Mouse (Mus musculus) heart, embryonic 10.5 days (tissue): ENCODE measurements around the gene Arih2. TPM values are rescaled to one million over a fixed set of nuclear protein-coding genes. Genes with fewer than 3 reads are reported as not detected.
"Not testable (repeated sequence)": the region's sequence is repeated elsewhere in the genome, so short reads cannot be mapped to it uniquely, and the experiment has no call there.

Source experiments
- DNase-seq: peaks from one replicate; pipeline ENCODE4 v3.0.0-alpha.2; 2017; ENCODE audit warnings: low spot score
- H3K27ac ChIP-seq: fragments of 300-500 bp; sonication (generic); 2 replicates; pipeline ENCODE4 v1.5.1; 2016; ENCODE audit warnings: mild to moderate bottlenecking
- H3K27me3 ChIP-seq: fragments of 300-500 bp; sonication (generic); 2 replicates; pipeline ENCODE4 v1.6.1; 2016; ENCODE audit warnings: mild to moderate bottlenecking; ENCODE audit not compliant: poor library complexity, insufficient read depth, severe bottlenecking
- H3K36me3 ChIP-seq: fragments of 300-500 bp; sonication (generic); 2 replicates; pipeline ENCODE4 v1.6.1; 2016; ENCODE audit warnings: mild to moderate bottlenecking, moderate library complexity
- H3K4me1 ChIP-seq: fragments of 300-500 bp; sonication (generic); 2 replicates; pipeline ENCODE4 v1.6.1; 2016; ENCODE audit warnings: mild to moderate bottlenecking
- H3K4me3 ChIP-seq: fragments of 300-500 bp; sonication (generic); 2 replicates; pipeline ENCODE4 v1.5.1; 2016; ENCODE audit warnings: mild to moderate bottlenecking, moderate library complexity
- H3K9me3 ChIP-seq: fragments of 300-500 bp; sonication (generic); 2 replicates; pipeline ENCODE4 v1.6.1; 2016; ENCODE audit warnings: mild to moderate bottlenecking, moderate library complexity
- WGBS: fragments of 180-500 bp; shearing (Covaris S2); methylation state at CpG from one replicate; pipeline ENCODE4 v1.1.7; 2016; 5-methylcytosine and 5-hydroxymethylcytosine counted together
- polyA plus RNA-seq: library from polyadenylated mRNA; unstranded; fragments of >200 nt; fragmentation: Nextera tagmentation; extraction: Ambion mirVana; gene quantifications from 2 replicates; pipeline ENCODE4 v1.2.1, GENCODE M21; 2016

Arih2 gene
- polyA plus RNA-seq, 1 experiment from 2014 or later, result 52.0 TPM

DNA sequence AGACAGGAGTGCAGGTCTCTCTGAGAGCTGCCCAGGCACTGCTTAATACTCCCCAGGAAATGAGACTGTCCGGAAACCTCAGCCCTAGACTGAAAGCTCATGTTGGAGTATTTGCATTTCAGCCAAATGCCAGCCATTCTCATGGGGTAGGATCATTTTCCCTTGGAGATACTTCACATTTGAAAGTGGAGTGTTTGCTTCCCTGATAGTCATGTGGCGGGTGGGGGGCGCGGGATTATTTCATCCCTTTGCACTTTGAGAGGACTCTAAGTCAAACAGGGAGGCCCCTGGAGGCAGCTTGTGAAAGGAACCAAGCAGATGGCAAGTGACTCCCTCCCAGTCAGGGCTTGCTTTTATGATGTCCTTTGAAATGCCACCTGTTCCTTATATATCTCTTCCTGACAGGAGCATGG, 37.3 kb upstream of the Arih2 start:
- Histone ChIP-seq H3K27me3 (peaks cover 11% of the 10 kb centered on the region), H3K36me3 (peaks cover 34% of the 10 kb centered on the region), H3K4me3 (no peak overlapping the region), H3K9me3 (no peaks in the 10 kb centered on the region), H3K27ac (no peak overlapping the region), H3K4me1 (peaks cover 5% of the 10 kb centered on the region; the same call in 1 of the 2 replicates)
- peak; percentile 74 for DNase-seq
- WGBS, result 58% methylated on average over 4 of the region's 4 CpGs

DNA sequence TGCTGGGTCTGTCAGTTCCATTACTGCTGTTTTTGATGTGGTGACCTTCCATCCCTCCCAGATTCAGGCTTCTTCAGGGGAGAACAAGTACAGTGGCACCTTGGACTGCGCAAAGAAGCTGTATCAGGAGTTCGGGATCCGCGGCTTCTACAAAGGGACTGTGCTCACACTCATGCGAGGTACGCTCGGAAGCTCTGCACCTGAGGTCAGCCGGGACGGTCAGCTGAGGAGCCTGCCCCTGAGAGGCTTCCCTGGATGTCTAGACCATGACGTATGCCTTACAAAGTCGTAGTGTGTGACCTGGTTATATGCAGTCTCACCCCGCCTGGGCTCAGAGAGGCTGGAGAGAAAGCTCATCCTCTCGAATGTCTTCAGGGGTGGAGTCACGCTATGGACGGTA, 30.8 kb upstream of the Arih2 start:
- no peaks in the 10 kb centered on the region for H3K27me3 ChIP-seq
- WGBS, result 87% methylated on average over 15 of the region's 15 CpGs
- peaks cover 14% of the 10 kb centered on the region; the same call in 1 of the 2 replicates for H3K4me1 ChIP-seq
- peak; percentile 60 for DNase-seq
- H3K9me3 ChIP-seq, result no peaks in the 10 kb centered on the region
- H3K27ac ChIP-seq, result no peak overlapping the region
- peaks cover 53% of the 10 kb centered on the region for H3K36me3 ChIP-seq
- no peak overlapping the region for H3K4me3 ChIP-seq

GRCm38 (mm10) chr9:108673151-108673550, 24.0 kb upstream of the Arih2 start:
- H3K36me3 ChIP-seq, result peaks cover 37% of the 10 kb centered on the region
- DNase-seq, result peak; percentile 57
- WGBS, result 53% methylated on average over 2 of the region's 2 CpGs

GRCm38 (mm10) chr9:108669875-108670274, 20.7 kb upstream of the Arih2 start:
- no peak overlapping the region for H3K4me3 ChIP-seq
- 61% methylated on average over 8 of the region's 8 CpGs for WGBS
- H3K27ac ChIP-seq, result no peak overlapping the region
- no peaks in the 10 kb centered on the region for H3K27me3 ChIP-seq
- H3K9me3 ChIP-seq, result no peaks in the 10 kb centered on the region
- no peaks in the 10 kb centered on the region for H3K4me1 ChIP-seq
- no peak for DNase-seq
- H3K36me3 ChIP-seq, result peaks cover 39% of the 10 kb centered on the region

More at GRCm38 (mm10) chr9:108673151-108673550, 24.0 kb upstream of the Arih2 start:
- no peak overlapping the region for H3K27ac ChIP-seq
- peaks cover 14% of the 10 kb centered on the region; the same call in 1 of the 2 replicates for H3K4me1 ChIP-seq
- H3K27me3 ChIP-seq, result no peaks in the 10 kb centered on the region
- H3K9me3 ChIP-seq, result no peaks in the 10 kb centered on the region
- H3K4me3 ChIP-seq, result no peak overlapping the region

DNA sequence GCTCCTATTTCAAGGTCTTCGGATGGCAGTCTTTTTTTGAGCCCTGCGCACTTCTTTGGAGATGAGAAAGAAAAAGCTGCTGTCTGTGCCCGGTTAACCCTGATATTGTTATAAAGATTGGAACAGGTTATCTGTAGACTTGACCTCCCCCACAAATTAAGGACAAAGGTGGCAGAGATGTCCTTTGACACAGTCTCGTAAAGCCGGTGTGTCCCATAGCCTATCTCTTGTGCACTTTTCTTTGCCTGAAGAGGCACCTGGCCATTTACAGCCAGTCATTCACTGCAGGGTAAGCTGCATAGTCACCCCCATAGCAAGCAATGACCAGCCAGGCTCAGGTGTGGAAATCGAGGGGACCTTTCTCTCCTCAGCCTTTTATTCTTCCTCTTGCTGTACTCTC, 13.5 kb upstream of the Arih2 start:
- no peak for DNase-seq
- Histone ChIP-seq H3K4me1 (peaks cover 14% of the 10 kb centered on the region), H3K4me3 (peak overlapping the region; percentile 88), H3K9me3 (no peaks in the 10 kb centered on the region), H3K27me3 (no peaks in the 10 kb centered on the region), H3K27ac (peak overlapping the region; percentile 89; the same call in 1 of the 2 replicates), H3K36me3 (0 out of 2 replicates have a peak, but pooled peaks cover 3% of the 10 kb centered on the region)
- WGBS, result 32% methylated on average over 6 of the region's 6 CpGs

DNA sequence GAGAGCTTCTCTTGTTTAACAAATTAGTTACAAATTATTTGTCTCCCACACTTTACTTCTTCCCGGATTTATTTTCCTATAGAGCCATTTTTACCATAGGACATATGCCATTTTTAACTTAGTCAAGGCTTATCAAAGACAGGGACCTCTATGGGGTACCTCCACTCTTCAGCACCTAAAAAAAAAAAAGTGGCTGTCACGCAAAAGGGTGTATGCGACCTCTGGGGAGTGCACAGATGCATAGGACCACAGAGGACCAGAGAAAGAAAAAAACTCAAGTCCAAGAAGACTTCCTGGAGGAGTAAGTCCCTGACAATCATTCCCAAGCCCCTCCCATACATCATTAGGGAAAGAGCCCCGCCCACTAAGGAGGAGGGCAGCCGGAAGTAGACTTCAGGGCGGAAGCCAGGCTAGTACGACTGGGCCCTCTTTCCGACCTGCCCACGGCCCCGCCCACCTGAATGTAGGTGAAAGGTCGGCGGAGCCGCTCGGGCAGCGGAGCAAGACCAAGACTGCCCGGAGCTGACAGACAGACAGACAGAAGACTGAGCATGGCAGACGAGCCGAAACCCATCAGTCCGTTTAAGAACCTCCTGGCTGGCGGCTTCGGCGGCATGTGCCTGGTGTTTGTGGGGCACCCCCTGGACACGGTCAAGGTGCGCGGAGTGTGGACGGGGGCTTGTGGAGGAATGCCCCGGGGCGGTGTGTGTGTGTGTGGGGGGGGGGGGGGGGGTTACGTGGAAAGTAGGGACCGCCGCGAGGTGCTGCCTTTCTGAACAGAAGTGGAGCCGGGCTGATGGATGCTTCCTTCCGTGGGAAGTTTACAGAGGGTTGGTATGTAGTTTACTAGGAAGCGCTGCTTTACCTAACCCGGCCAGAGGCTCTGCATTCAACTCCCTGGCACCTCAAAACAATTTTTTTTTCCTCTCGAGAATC, 12.8 kb upstream of the Arih2 start, which contains the start of gene Slc25a20:
Gene Slc25a20, plus strand, starts transcription at position 412 of the 936 bp plus-strand sequence.
- Histone ChIP-seq H3K9me3 (no peaks in the 10 kb centered on the region), H3K4me3 (peak within 1 kb of the TSS; percentile 88), H3K4me1 (peaks cover 14% of the 10 kb centered on the region), H3K27me3 (no peaks in the 10 kb centered on the region), H3K27ac (peak within 1 kb of the TSS; percentile 89), H3K36me3 (0 out of 2 replicates have a peak, but pooled peaks cover 3% of the 10 kb centered on the region)
- DNase-seq, result peak; percentile 95
- 4% methylated on average over 33 of the region's 37 CpGs for WGBS

DNA sequence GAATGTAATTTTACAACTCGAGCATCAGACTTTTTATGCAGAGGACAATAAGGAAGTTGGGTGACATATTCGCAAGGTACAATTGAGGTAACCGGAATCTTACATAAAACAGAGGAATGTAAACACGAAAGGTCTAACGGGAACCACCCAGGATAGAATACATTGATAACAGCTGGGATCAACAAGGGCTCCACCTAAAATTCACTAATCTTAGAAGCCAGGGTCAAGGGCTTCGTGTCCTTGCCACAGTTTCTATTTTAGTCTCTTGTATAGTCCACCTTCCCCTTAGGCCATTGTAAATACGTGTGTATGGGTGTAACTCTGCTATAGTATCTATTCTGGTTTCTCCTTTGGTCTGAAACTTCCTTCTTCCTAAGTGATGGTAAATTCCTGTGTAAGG, 6.7 kb upstream of the Arih2 start:
- H3K36me3 ChIP-seq, H3K4me3 ChIP-seq, H3K27ac ChIP-seq, H3K27me3 ChIP-seq, H3K9me3 ChIP-seq, DNase-seq, H3K4me1 ChIP-seq: not testable (repeated sequence)
- WGBS, result 60% methylated on average over 7 of the region's 7 CpGs

GRCm38 (mm10) chr9:108654566-108655464, 5.6 kb upstream of the Arih2 start:
- 80% methylated on average over 10 of the region's 10 CpGs for WGBS
- no peaks in the 10 kb centered on the region for H3K27me3 ChIP-seq
- no peaks in the 10 kb centered on the region for H3K36me3 ChIP-seq
- DNase-seq, result no peak
- no peak overlapping the region for H3K27ac ChIP-seq
- no peak overlapping the region for H3K4me3 ChIP-seq
- H3K4me1 ChIP-seq, result peaks cover 5% of the 10 kb centered on the region
- H3K9me3 ChIP-seq, result no peaks in the 10 kb centered on the region

GRCm38 (mm10) chr9:108649561-108650440, 615 bp upstream of the Arih2 start:
- Histone ChIP-seq H3K36me3 (no peaks in the 10 kb centered on the region), H3K4me3 (peak overlapping the region; percentile 99), H3K27me3 (no peaks in the 10 kb centered on the region), H3K9me3 (no peaks in the 10 kb centered on the region), H3K4me1 (peaks cover 13% of the 10 kb centered on the region), H3K27ac (peak overlapping the region; percentile 98)
- DNase-seq, result no peak
- WGBS, result 22% methylated on average over 29 of the region's 29 CpGs

DNA sequence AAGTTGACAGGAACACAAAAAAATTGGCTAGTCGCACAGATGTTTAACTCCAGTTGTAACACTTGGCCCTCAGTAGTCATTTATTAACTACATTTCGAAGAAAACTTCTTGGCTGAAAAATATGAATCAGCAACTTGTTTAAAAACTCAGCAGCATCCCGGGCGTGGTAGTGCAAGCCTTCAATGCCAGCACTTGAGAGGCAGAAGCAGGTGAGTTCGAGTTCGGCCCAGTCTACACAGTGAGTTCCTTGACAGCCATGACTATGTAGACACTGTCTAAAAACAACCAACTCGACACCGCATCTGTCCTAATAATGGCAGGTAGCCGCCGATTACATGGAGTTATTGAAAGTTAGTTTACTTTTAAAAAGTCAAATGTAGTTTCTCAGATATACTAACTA, 1.0 kb downstream of the Arih2 start:
- 39% methylated on average over 10 of the region's 10 CpGs for WGBS

GRCm38 (mm10) chr9:108639825-108640224, 9.4 kb downstream of the Arih2 start:
- Histone ChIP-seq H3K36me3 (peaks cover 56% of the 10 kb centered on the region), H3K27me3 (no peaks in the 10 kb centered on the region), H3K4me1 (no peaks in the 10 kb centered on the region), H3K4me3 (no peak overlapping the region), H3K27ac (no peak overlapping the region), H3K9me3 (no peaks in the 10 kb centered on the region)
- DNase-seq, result no peak
- WGBS, result 94% methylated on average over 2 of the region's 2 CpGs

More for the DNA sequence above, 1.0 kb downstream of the Arih2 start:
- Histone ChIP-seq H3K27ac (peak overlapping the region; percentile 98), H3K4me3 (peak overlapping the region; percentile 99), H3K27me3 (no peaks in the 10 kb centered on the region), H3K36me3 (peaks cover 7% of the 10 kb centered on the region; the same call in 1 of the 2 replicates), H3K4me1 (peaks cover 13% of the 10 kb centered on the region), H3K9me3 (no peaks in the 10 kb centered on the region)
- no peak for DNase-seq

DNA sequence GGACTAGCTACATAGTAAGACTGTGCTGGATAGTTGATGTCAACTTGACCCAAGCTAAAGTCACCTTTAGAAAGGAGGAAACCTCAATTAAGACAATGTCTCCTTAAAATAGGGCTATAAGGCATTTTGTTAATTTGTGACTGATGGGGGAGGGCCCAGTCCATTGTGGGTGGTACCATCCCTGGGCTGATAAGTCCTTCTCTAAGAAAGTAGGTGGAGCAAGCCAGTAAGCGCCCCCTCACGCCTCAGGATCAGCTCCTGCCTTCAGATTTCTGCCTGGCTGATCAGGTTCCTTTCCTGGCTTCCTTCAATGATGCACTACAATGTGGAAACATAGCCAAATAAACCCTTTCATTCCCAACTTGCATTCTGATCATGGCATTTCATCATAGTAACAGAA, 13.8 kb downstream of the Arih2 start:
- Histone ChIP-seq H3K27me3 (no peaks in the 10 kb centered on the region), H3K27ac (no peak overlapping the region), H3K9me3 (no peaks in the 10 kb centered on the region), H3K4me3 (no peak overlapping the region), H3K4me1 (peaks cover 9% of the 10 kb centered on the region), H3K36me3 (peaks cover 38% of the 10 kb centered on the region)
- no peak for DNase-seq
- WGBS, result 75% methylated on average over 2 of the region's 2 CpGs
